Mouse (Mus musculus) gonadal fat pad, adult 2 months (tissue): ENCODE measurements around the gene Ptdss2. TPM values are rescaled to one million over a fixed set of nuclear protein-coding genes. Genes with fewer than 3 reads are reported as not detected.

Source experiments
- DNase-seq: peaks from one replicate; pipeline ENCODE4 v3.0.0-alpha.2; 2012; ENCODE audit warnings: low read depth
- polyA plus RNA-seq: library from polyadenylated mRNA; depleted of rRNA; stranded (reverse); fragments of >200 nt; gene quantifications from 2 replicates; pipeline ENCODE4 v1.2.3, GENCODE M21; 2012

The Ptdss2 gene
- polyA plus RNA-seq, 1 experiment = 42.3 TPM

GRCm38 (mm10) chr7:141173323-141173850, 51.2 kb downstream of the Ptdss2 start:
- no peak for DNase-seq

- no peak for DNase-seq
These were observed 52.9 kb downstream of the Ptdss2 start for GRCm38 (mm10) chr7:141175068-141175467.

- no peak for DNase-seq
These were observed 54.0 kb downstream of the Ptdss2 start for GRCm38 (mm10) chr7:141176173-141176572.

GRCm38 (mm10) chr7:141188194-141188593, 66.0 kb downstream of the Ptdss2 start:
- DNase-seq = no peak

GRCm38 (mm10) chr7:141188733-141189132, 66.6 kb downstream of the Ptdss2 start:
- no peak for DNase-seq

- DNase-seq = no peak
These were observed 68.0 kb downstream of the Ptdss2 start for GRCm38 (mm10) chr7:141190220-141190619.

GRCm38 (mm10) chr7:141191036-141191435, 68.9 kb downstream of the Ptdss2 start:
- DNase-seq = no peak

GRCm38 (mm10) chr7:141191796-141192685, 69.9 kb downstream of the Ptdss2 start:
- DNase-seq = no peak

GRCm38 (mm10) chr7:141192776-141193347, 70.7 kb downstream of the Ptdss2 start:
- no peak for DNase-seq

GRCm38 (mm10) chr7:141193348-141193856, 71.2 kb downstream of the Ptdss2 start:
- DNase-seq = no peak

GRCm38 (mm10) chr7:141193948-141194347, 71.8 kb downstream of the Ptdss2 start, which contains the start of the genes Hras and Lrrc56:
Gene Hras (minus strand): TSS chr7:141194005.
Gene Lrrc56 (plus strand): TSS chr7:141194157.
- DNase-seq = no peak

- no peak for DNase-seq
These were observed 72.2 kb downstream of the Ptdss2 start for GRCm38 (mm10) chr7:141194409-141194808.

- no peak for DNase-seq
These were observed 72.6 kb downstream of the Ptdss2 start for GRCm38 (mm10) chr7:141194830-141195229.

- no peak for DNase-seq
These were observed 73.6 kb downstream of the Ptdss2 start for GRCm38 (mm10) chr7:141195754-141196153.

- no peak for DNase-seq
These were observed 74.6 kb downstream of the Ptdss2 start for GRCm38 (mm10) chr7:141196619-141197282.

GRCm38 (mm10) chr7:141198121-141198520, 75.9 kb downstream of the Ptdss2 start:
- no peak for DNase-seq

GRCm38 (mm10) chr7:141204546-141204945, 82.4 kb downstream of the Ptdss2 start:
- no peak for DNase-seq

- DNase-seq = no peak
These were observed 83.3 kb downstream of the Ptdss2 start for GRCm38 (mm10) chr7:141205504-141205903.

GRCm38 (mm10) chr7:141206182-141206937, 84.2 kb downstream of the Ptdss2 start:
- DNase-seq = no peak
